Mouse (Mus musculus): ENCODE measurements around the gene Camkk2. TPM values are rescaled to one million over a fixed set of nuclear protein-coding genes. Genes with fewer than 3 reads are reported as not detected.

Gene Camkk2
- 28.9 TPM for total RNA-seq (2023)

GRCm38 (mm10) chr5:122779277-122779834 lies at the start of gene Camkk2:
TSS of gene Camkk2 (minus strand) at chr5:122779409.

GRCm38 (mm10) chr5:122820777-122821523 lies 41.7 kb upstream of the Camkk2 start, which contains the start of gene Anapc5:
TSS of gene Anapc5 (minus strand) at chr5:122821339.

GRCm38 (mm10) chr5:122707276-122708181 lies 71.7 kb downstream of the Camkk2 start, which contains the start of gene P2rx4:
TSS of gene P2rx4 (plus strand) at chr5:122707544.

Other genes starting within 250 kb of the Camkk2 start
- 2.4 TPM for gene Ift81, start 164.9 kb downstream of the Camkk2 start, total RNA-seq (2023)
- 14.8 TPM for gene P2rx7, start 135.5 kb downstream of the Camkk2 start, total RNA-seq (2023)
- 99.3 TPM for gene P2rx4, start 71.9 kb downstream of the Camkk2 start, total RNA-seq (2023)
- gene Anapc5, start 41.9 kb upstream of the Camkk2 start, total RNA-seq (2023): 274 TPM
- 35.5 TPM for gene Rnf34, start 70.6 kb upstream of the Camkk2 start, total RNA-seq (2023)
- 46.9 TPM for gene Kdm2b, start 210.4 kb upstream of the Camkk2 start, total RNA-seq (2023)
- gene Orai1, start 235.7 kb upstream of the Camkk2 start, total RNA-seq (2023): 57.3 TPM

Measured in CD8-positive naive resting alpha-beta T cell, adult 57 days (primary cell).